Mouse (Mus musculus): ENCODE measurements around the gene Tgtp2.

- 0 out of 2 replicates have a peak, but pooled peaks have one; percentile 31 for TF ChIP-seq EP300 (IDR thresholded peaks at IDR 0.05; ENCODE audit: low read depth)
- TF ChIP-seq CTCF (IDR thresholded peaks at IDR 0.05; ENCODE audit: low read depth) = no peak
These were observed 41.7 kb upstream of the Tgtp2 start for GRCm38 (mm10) chr11:49105752-49106151.

Data from liver, postnatal 0 days (tissue).